Mouse (Mus musculus) ES-Bruce4 (cell line): Measurements from ENCODE around the gene Tnfrsf14. TPM values are rescaled to one million over a fixed set of nuclear protein-coding genes. Genes with fewer than 3 reads are reported as not detected.

Source experiments
- H3K27ac ChIP-seq: 2 replicates; pipeline ENCODE4 v1.5.1; 2012; ENCODE audit warnings: low read length, inconsistent platforms; ENCODE audit not compliant: insufficient read depth
- H3K27me3 ChIP-seq: 2 replicates; pipeline ENCODE4 v1.6.1; 2012; ENCODE audit warnings: mild to moderate bottlenecking, low read length, inconsistent platforms; ENCODE audit not compliant: control insufficient read depth, poor library complexity, insufficient read depth, severe bottlenecking
- H3K36me3 ChIP-seq: 2 replicates; pipeline ENCODE4 v1.6.1; 2012; ENCODE audit warnings: inconsistent platforms, mild to moderate bottlenecking, low read length, moderate library complexity; ENCODE audit not compliant: control insufficient read depth, poor library complexity, insufficient read depth, severe bottlenecking
- H3K4me1 ChIP-seq: one replicate; pipeline ENCODE4 v1.8.1; 2011; ENCODE audit warnings: low read length; ENCODE audit not compliant: control insufficient read depth, insufficient read depth
- H3K4me3 ChIP-seq: 2 replicates; pipeline ENCODE4 v1.5.1; 2011; ENCODE audit warnings: low read depth, mild to moderate bottlenecking, low read length
- H3K9ac ChIP-seq: 2 replicates; pipeline ENCODE4 v1.6.1; 2012; ENCODE audit warnings: low read depth, mild to moderate bottlenecking, inconsistent platforms; ENCODE audit not compliant: poor library complexity, severe bottlenecking
- H3K9me3 ChIP-seq: replicated peaks from 2 replicates; pipeline ENCODE4 v1.6.1; 2012; ENCODE audit warnings: mild to moderate bottlenecking, low read length, inconsistent platforms; ENCODE audit not compliant: control insufficient read depth, poor library complexity, insufficient read depth, severe bottlenecking
- CTCF ChIP-seq: IDR thresholded peaks from one replicate; pipeline ENCODE4 v1.8.1; 2011; ENCODE audit warnings: low read depth, low read length
- EP300 ChIP-seq: IDR thresholded peaks from 2 replicates; pipeline ENCODE4 v1.6.1; 2011; ENCODE audit warnings: low read depth, low read length; ENCODE audit not compliant: insufficient read depth
- POLR2A ChIP-seq: IDR thresholded peaks from one replicate; pipeline ENCODE4 v1.8.1; 2011; ENCODE audit warnings: low read length; ENCODE audit not compliant: insufficient read depth
- polyA plus RNA-seq: library from polyadenylated mRNA; stranded (reverse); fragments of >200 nt; gene quantifications from 2 replicates; pipeline ENCODE4 v1.2.4, GENCODE M21; 2011; ENCODE audit warnings: low read depth; ENCODE audit not compliant: missing spikeins, insufficient read depth, insufficient read length

Gene Tnfrsf14
- polyA plus RNA-seq, 1 experiment: not detected

DNA sequence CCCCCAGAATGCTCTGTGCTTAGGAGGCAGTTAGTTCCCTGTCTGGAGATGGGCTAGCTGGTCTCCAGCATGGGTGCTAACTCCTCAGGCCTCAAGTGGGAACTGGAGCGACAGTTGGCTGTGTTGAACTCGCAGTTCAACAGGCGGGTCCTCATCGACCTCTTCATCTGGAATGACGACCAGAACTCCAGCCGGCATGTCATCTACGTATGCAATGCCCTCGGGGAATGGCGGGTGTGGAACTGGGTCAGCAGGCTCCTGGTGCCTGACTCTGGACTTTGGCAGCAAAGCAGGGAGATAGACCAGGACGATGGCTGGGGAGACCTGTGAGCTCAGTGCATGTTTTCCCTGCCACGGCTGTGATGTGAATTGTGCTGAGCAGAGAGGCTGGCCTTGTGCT is 42.9 kb downstream of the Tnfrsf14 start:
- Histone ChIP-seq H3K4me3 (no peak overlapping the region), H3K27me3 (no peaks in the 10 kb centered on the region), H3K9me3 (no peaks in the 10 kb centered on the region), H3K27ac (no peak overlapping the region), H3K36me3 (no peaks in the 10 kb centered on the region), H3K4me1 (peaks cover 1% of the 10 kb centered on the region), H3K9ac (no peak overlapping the region)
- TF ChIP-seq POLR2A (no peak), CTCF (no peak), EP300 (no peak)

DNA sequence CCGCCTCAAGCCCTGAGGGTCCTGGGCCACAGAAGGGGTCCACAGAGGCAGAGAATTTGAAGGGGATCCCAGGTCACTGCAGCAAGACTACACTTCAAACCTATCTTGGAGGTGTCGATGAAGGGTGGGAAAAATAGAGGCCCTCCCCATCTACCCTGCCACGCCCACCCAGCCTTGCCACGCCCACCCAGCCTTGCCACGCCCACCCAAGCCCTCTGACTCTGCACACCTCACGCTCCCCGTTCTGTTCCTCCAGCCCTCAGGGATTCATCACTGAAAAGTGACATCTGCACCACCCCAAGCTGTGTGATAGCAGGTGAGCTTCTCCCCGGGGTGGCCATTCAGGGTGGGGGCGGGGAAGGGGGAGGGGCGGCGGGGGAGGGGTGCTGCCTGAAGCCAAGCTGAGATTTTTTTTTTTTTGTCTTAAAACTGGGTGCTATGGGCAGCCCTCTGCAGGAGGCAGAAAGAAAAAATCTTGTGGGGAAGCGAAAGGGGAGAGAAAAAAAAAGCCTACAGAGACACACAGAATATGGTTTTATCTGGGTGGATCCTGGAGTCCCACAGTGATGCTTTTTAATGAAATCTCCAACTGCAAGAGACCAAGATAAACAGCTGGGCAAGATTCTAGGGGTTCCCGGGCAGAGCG is 46.2 kb downstream of the Tnfrsf14 start:
- TF ChIP-seq EP300 (no peak), CTCF (no peak), POLR2A (no peak)
- Histone ChIP-seq H3K4me3 (no peak overlapping the region), H3K27me3 (no peaks in the 10 kb centered on the region), H3K36me3 (no peaks in the 10 kb centered on the region), H3K9me3 (no peaks in the 10 kb centered on the region), H3K4me1 (peaks cover 1% of the 10 kb centered on the region), H3K9ac (no peak overlapping the region), H3K27ac (no peak overlapping the region)

DNA sequence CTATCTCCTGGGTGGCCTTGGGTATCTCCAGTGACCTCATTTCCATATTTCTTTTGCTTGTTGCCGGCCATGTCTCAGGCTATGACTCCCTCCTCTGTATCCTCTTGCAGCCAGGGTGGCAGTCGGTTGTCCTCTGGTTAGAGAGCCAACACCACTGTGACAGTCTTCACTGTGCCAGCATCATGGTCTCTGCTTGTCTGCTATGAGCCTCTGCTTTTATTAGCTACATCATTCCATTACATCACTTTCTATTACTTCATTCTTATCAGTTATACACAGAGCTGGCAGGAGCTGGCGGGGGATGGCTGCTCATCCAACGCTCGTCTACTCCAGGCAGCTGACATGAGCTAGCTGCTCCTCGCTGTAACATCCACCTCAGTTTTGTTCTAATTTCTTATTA is 47.6 kb downstream of the Tnfrsf14 start:
- Histone ChIP-seq H3K36me3 (no peaks in the 10 kb centered on the region), H3K9me3 (no peaks in the 10 kb centered on the region), H3K27me3 (no peaks in the 10 kb centered on the region), H3K4me3 (no peak overlapping the region), H3K4me1 (peaks cover 1% of the 10 kb centered on the region), H3K27ac (no peak overlapping the region), H3K9ac (no peak overlapping the region)
- TF ChIP-seq POLR2A (no peak), EP300 (no peak), CTCF (no peak)

GRCm38 (mm10) chr4:154877864-154878548 is 50.4 kb downstream of the Tnfrsf14 start:
- H3K9me3 ChIP-seq: no peaks in the 10 kb centered on the region
- TF ChIP-seq EP300 (peak; percentile 55; the same call in 1 of the 2 replicates), POLR2A (peak; percentile 56), CTCF (peak; percentile 92)
- no peaks in the 10 kb centered on the region for H3K27me3 ChIP-seq
- peak overlapping the region; percentile 72 for H3K4me3 ChIP-seq
- peak overlapping the region; percentile 73 for H3K27ac ChIP-seq
- peaks cover 1% of the 10 kb centered on the region for H3K4me1 ChIP-seq
- H3K9ac ChIP-seq: peak overlapping the region; percentile 79
- no peaks in the 10 kb centered on the region for H3K36me3 ChIP-seq

DNA sequence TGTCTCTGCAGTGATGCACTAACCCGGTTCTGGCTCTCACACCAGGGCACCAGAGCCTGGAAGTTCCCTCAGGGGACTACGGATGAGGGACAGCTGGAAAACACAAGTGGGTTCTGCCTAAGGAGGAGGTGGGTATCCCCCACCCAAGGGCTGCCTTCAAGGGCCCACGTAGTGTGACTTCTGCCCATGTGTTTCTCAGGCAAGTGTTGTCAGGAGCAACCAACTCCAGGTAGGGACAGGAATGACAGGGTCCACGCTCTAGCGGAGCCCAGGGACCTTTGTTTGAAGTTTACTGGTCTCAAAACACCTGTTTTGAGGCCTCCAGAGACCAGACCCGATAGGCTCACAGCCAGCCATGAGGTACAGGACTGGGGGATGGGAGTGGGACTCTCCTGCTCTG is 55.2 kb downstream of the Tnfrsf14 start:
- H3K4me3 ChIP-seq: no peak overlapping the region
- no peaks in the 10 kb centered on the region for H3K27me3 ChIP-seq
- no peaks in the 10 kb centered on the region for H3K36me3 ChIP-seq
- H3K9me3 ChIP-seq: no peaks in the 10 kb centered on the region
- TF ChIP-seq CTCF (no peak), EP300 (no peak), POLR2A (no peak)
- H3K4me1 ChIP-seq: no peaks in the 10 kb centered on the region
- H3K27ac ChIP-seq: no peak overlapping the region
- no peak overlapping the region for H3K9ac ChIP-seq

Other genes starting within 250 kb of the Tnfrsf14 start
- gene Ttc34, start 91.1 kb downstream of the Tnfrsf14 start, polyA plus RNA-seq: 0.21 TPM in 1 of 2 replicates, not detected in the other
- 1.4 and 2.0 TPM in 2 replicates for gene Mmel1, start 59.0 kb downstream of the Tnfrsf14 start, polyA plus RNA-seq
- gene Fam213b, start 29.4 kb downstream of the Tnfrsf14 start, polyA plus RNA-seq: 11.8 and 13.9 TPM in 2 replicates
- gene Hes5, start 32.4 kb upstream of the Tnfrsf14 start, polyA plus RNA-seq: not detected in 2 replicates
- 21.5 and 26.6 TPM in 2 replicates for gene Pank4, start 35.6 kb upstream of the Tnfrsf14 start, polyA plus RNA-seq
- 2.6 and 4.2 TPM in 2 replicates for gene Plch2, start 128.2 kb upstream of the Tnfrsf14 start, polyA plus RNA-seq
- 15.4 and 17.7 TPM in 2 replicates for gene Pex10, start 138.5 kb upstream of the Tnfrsf14 start, polyA plus RNA-seq
- gene Rer1, start 157.8 kb upstream of the Tnfrsf14 start, polyA plus RNA-seq: 74.9 and 82.5 TPM in 2 replicates
- gene Morn1, start 158.0 kb upstream of the Tnfrsf14 start, polyA plus RNA-seq: 11.6 and 13.0 TPM in 2 replicates